Mouse (Mus musculus) mouse embryonic stem cell (cell line): ENCODE measurements around the gene Tbx3.

Source experiments
- in situ Hi-C, 2 experiments: fragments of 300-500 bp; cut with MboI; formaldehyde crosslinking; loops; 1 replicate in 1 of 2; 3 replicates in 1 of 2; pipeline ENCODE4 v1.14.3; 2019 to 2020; ENCODE audit warnings: low sequenced_read_pairs in 2 of 2, low pct_unique_long_range_greater_than_20kb in 1 of 2, mixed read lengths in 1 of 2; ENCODE audit not compliant: unreplicated experiment in 1 of 2

Gene Tbx3

GRCm38 (mm10) chr5:119720471-119721265 lies 50.2 kb downstream of the Tbx3 start:
- in situ Hi-C loops: loop anchor here in 1 of 2 experiments (25.0 kb wide), 1 partner anchor 933 kb away; no protein-coding TSS in a partner anchor

- in situ Hi-C loops: no loop called here
Observed at GRCm38 (mm10) chr5:119732978-119733377, 62.5 kb downstream of the Tbx3 start.
